Comparison of ENCODE assay signal across 21 mouse cellular contexts in genomic region chr1:57952509-57952908, GRCm38 (mm10). TPM values are rescaled to one million over a fixed set of nuclear protein-coding genes. Genes with fewer than 3 reads are reported as not detected.
DNase-seq lines count a peak whose midpoint lies in the region; ATAC-seq and TF ChIP-seq lines count a peak whose summit lies in the region.
"Had no signal": no experiment of that assay in that cellular context is flagged by ENCODE, and none has a peak within 500 bp of the region (broad histone marks: within the 10 kb centered on the region; RNA-seq: fewer than 3 reads in every experiment).

No protein-coding gene starts in this region.

- peak; percentile 61 for TF ChIP-seq EP300 in CH12.LX (IDR thresholded peaks at IDR 0.05; ENCODE audit: low read length)

- no peak for ATAC-seq in forebrain, embryonic 12.5 days (ENCODE audit: low FRiP score)
- ATAC-seq in forebrain, embryonic 16.5 days = no peak
- ATAC-seq in midbrain, embryonic 11.5 days (ENCODE audit: low FRiP score) = no peak
- ATAC-seq in midbrain, embryonic 16.5 days = no peak
- ATAC-seq: activated CD4-positive, CD25-positive, alpha-beta regulatory T cell, adult 4 months; CD4-positive, CD25-positive, alpha-beta regulatory T cell, adult 4 months; Patski had no signal

- dilution Hi-C loops in CH12.LX (cut with MboI; ENCODE audit: extremely low pct_ligation_motif_present, extremely low pct_unique_long_range_greater_than_20kb, low sequenced_read_pairs) = no loop called here

- peaks cover 26% of the 10 kb centered on the region; the same call in 1 of the 2 replicates for H3K4me1 ChIP-seq in forebrain, embryonic 12.5 days
- H3K4me1 ChIP-seq in forebrain, embryonic 16.5 days (replicated peaks; ENCODE audit: control insufficient read depth, insufficient read depth, low read length) = no peaks in the 10 kb centered on the region; the same call in 1 of the 2 replicates
- H3K4me1 ChIP-seq in midbrain, embryonic 11.5 days (ENCODE audit: control insufficient read depth, insufficient read depth, low read length) = no peaks in the 10 kb centered on the region
- H3K4me1 ChIP-seq in midbrain, embryonic 16.5 days (ENCODE audit: control insufficient read depth, insufficient read depth, low read length) = no peaks in the 10 kb centered on the region
- H3K4me1 ChIP-seq in CH12.LX (ENCODE audit: control insufficient read depth in 1 of 2, insufficient read depth in 2 of 2) = peaks cover 0 to 16% of the 10 kb centered on the region in 2 experiments; a peak in 3 of 4 replicates

- TF ChIP-seq CTCF in CH12.LX (conservative IDR thresholded peaks at IDR 0.05 in 1 of 2, IDR thresholded peaks at IDR 0.05 in 1 of 2; ENCODE audit: low read depth in 2 of 2, low read length in 2 of 2) = no peak

- TF ChIP-seq POLR2A in CH12.LX (IDR thresholded peaks at IDR 0.05; ENCODE audit: low read depth, low read length) = no peak

- H3K79me2 ChIP-seq in CH12.LX (replicated peaks; ENCODE audit: control insufficient read depth, extremely low read depth, insufficient read depth, poor library complexity, severe bottlenecking) = no peaks in the 10 kb centered on the region

- 0 out of 2 replicates have a peak overlapping the region, but pooled peaks have one; percentile 13 for H3K27ac ChIP-seq in forebrain, embryonic 12.5 days
- H3K27ac ChIP-seq in forebrain, embryonic 16.5 days (ENCODE audit: low read length) = no peak overlapping the region
- no peak overlapping the region for H3K27ac ChIP-seq in midbrain, embryonic 11.5 days (ENCODE audit: low read depth, low read length)
- H3K27ac ChIP-seq in midbrain, embryonic 16.5 days (ENCODE audit: low read length) = no peak overlapping the region
- no peak overlapping the region for H3K27ac ChIP-seq in CH12.LX (ENCODE audit: insufficient read depth, low read depth)

- no peak overlapping the region for H3K4me2 ChIP-seq in forebrain, embryonic 12.5 days
- no peak overlapping the region for H3K4me2 ChIP-seq in forebrain, embryonic 16.5 days (ENCODE audit: low read length)
- H3K4me2 ChIP-seq in midbrain, embryonic 11.5 days = no peak overlapping the region
- H3K4me2 ChIP-seq in midbrain, embryonic 16.5 days (ENCODE audit: low read length) = no peak overlapping the region
- H3K4me2 ChIP-seq in CH12.LX (ENCODE audit: insufficient read depth, low read depth, poor library complexity, severe bottlenecking) = no peak overlapping the region

- 94% methylated on average over 4 of the region's 4 CpGs for WGBS in forebrain, embryonic 12.5 days
- WGBS in forebrain, embryonic 16.5 days = 95% methylated on average over 4 of the region's 4 CpGs
- 95% methylated on average over 4 of the region's 4 CpGs for WGBS in midbrain, embryonic 11.5 days
- WGBS in midbrain, embryonic 16.5 days = 95% methylated on average over 4 of the region's 4 CpGs

- peak; percentile 51 for DNase-seq in midbrain, embryonic 11.5 days (ENCODE audit: low spot score, missing footprints)
- no peak for DNase-seq in CH12.LX (ENCODE audit: extremely low read depth)
- DNase-seq in cerebellum, adult 9-11 months = no peak
- DNase-seq: adrenal gland, adult 2 months; adrenal gland, adult 8-10 months; adrenal gland, postnatal 10 days; adrenal gland, postnatal 14 days; adrenal gland, postnatal 25 days; adrenal gland, postnatal 36 days; B cell, adult 2 months; cerebellum, adult 11 months; cerebellum, adult 11-12 months; cerebellum, adult 18-20 months; cerebellum, adult 2 months had no signal

- no peak overlapping the region for H3K9ac ChIP-seq in forebrain, embryonic 12.5 days
- no peak overlapping the region for H3K9ac ChIP-seq in forebrain, embryonic 16.5 days (replicated peaks; ENCODE audit: low read depth, low read length)
- no peak overlapping the region for H3K9ac ChIP-seq in midbrain, embryonic 11.5 days (ENCODE audit: low read length)
- no peak overlapping the region for H3K9ac ChIP-seq in midbrain, embryonic 16.5 days (ENCODE audit: low read depth, low read length)
- H3K9ac ChIP-seq in CH12.LX (ENCODE audit: insufficient read depth, low read depth) = no peak overlapping the region

- no peaks in the 10 kb centered on the region for H3K9me3 ChIP-seq in forebrain, embryonic 12.5 days
- no peaks in the 10 kb centered on the region for H3K9me3 ChIP-seq in forebrain, embryonic 16.5 days (ENCODE audit: control insufficient read depth, low read length)
- H3K9me3 ChIP-seq in midbrain, embryonic 11.5 days (ENCODE audit: control insufficient read depth, low read length) = no peaks in the 10 kb centered on the region
- no peaks in the 10 kb centered on the region for H3K9me3 ChIP-seq in midbrain, embryonic 16.5 days (replicated peaks; ENCODE audit: control insufficient read depth, low read length, poor library complexity, severe bottlenecking)
- no peaks in the 10 kb centered on the region for H3K9me3 ChIP-seq in CH12.LX (replicated peaks; ENCODE audit: low read length)
- H3K9me3 ChIP-seq: G1E had no signal

- no peaks in the 10 kb centered on the region for H3K27me3 ChIP-seq in forebrain, embryonic 12.5 days
- H3K27me3 ChIP-seq in forebrain, embryonic 16.5 days (replicated peaks; ENCODE audit: control insufficient read depth, insufficient read depth, low read length) = no peaks in the 10 kb centered on the region
- no peaks in the 10 kb centered on the region for H3K27me3 ChIP-seq in midbrain, embryonic 11.5 days (ENCODE audit: control insufficient read depth, insufficient read depth, low read length)
- no peaks in the 10 kb centered on the region for H3K27me3 ChIP-seq in midbrain, embryonic 16.5 days (ENCODE audit: control insufficient read depth, insufficient read depth, low read depth, low read length)
- no peaks in the 10 kb centered on the region for H3K27me3 ChIP-seq in CH12.LX (replicated peaks)
- H3K27me3 ChIP-seq: Patski had no signal

- H3K36me3 ChIP-seq in forebrain, embryonic 12.5 days (replicated peaks) = peaks cover 15% of the 10 kb centered on the region
- H3K36me3 ChIP-seq in forebrain, embryonic 16.5 days (ENCODE audit: control insufficient read depth, insufficient read depth) = no peaks in the 10 kb centered on the region
- H3K36me3 ChIP-seq in midbrain, embryonic 11.5 days (ENCODE audit: control insufficient read depth, insufficient read depth, low read length) = 0 out of 2 replicates have a peak, but pooled peaks cover 3% of the 10 kb centered on the region
- H3K36me3 ChIP-seq in midbrain, embryonic 16.5 days (ENCODE audit: control insufficient read depth, insufficient read depth, low read length) = peaks cover 13% of the 10 kb centered on the region
- H3K36me3 ChIP-seq in CH12.LX (replicated peaks in 1 of 2; ENCODE audit: control insufficient read depth in 1 of 2, insufficient read depth in 1 of 2, low read length in 1 of 2) = peaks cover 11 to 33% of the 10 kb centered on the region in 2 experiments

- in situ Hi-C loops in CH12.LX (cut with MboI; ENCODE audit: low pct_ligation_motif_present, low pct_unique_long_range_greater_than_20kb, low sequenced_read_pairs) = no loop called here

- H3K4me3 ChIP-seq in forebrain, embryonic 12.5 days (replicated peaks) = no peak overlapping the region
- no peak overlapping the region for H3K4me3 ChIP-seq in forebrain, embryonic 16.5 days (replicated peaks; ENCODE audit: low read length)
- no peak overlapping the region for H3K4me3 ChIP-seq in midbrain, embryonic 11.5 days (ENCODE audit: low read depth, low read length)
- H3K4me3 ChIP-seq in midbrain, embryonic 16.5 days (ENCODE audit: low read depth, low read length) = no peak overlapping the region
- H3K4me3 ChIP-seq in CH12.LX (replicated peaks in 1 of 3; ENCODE audit: low read depth in 2 of 3, low read length in 2 of 3, poor library complexity in 1 of 3) = no peak overlapping the region

- no peak for TF ChIP-seq RAD21 in CH12.LX (IDR thresholded peaks at IDR 0.05; ENCODE audit: low read depth, low read length)

TF ChIP-seq in CH12.LX, 34 proteins besides CTCF, POLR2A, EP300 and RAD21:
- peak; percentile 72 for TF ChIP-seq ETS1 (conservative IDR thresholded peaks at IDR 0.05; ENCODE audit: low read depth, low read length)
- no peak for TF ChIP-seq HCFC1 (IDR thresholded peaks at IDR 0.05; ENCODE audit: low read depth, low read length)
- TF ChIP-seq ZNF384 (IDR thresholded peaks at IDR 0.05; ENCODE audit: low read depth, low read length) = no peak
- no peak for TF ChIP-seq ZC3H11A (IDR thresholded peaks at IDR 0.05; ENCODE audit: low read depth, low read length)
- TF ChIP-seq JUN (IDR thresholded peaks at IDR 0.05; ENCODE audit: insufficient read depth, low read depth, low read length) = peak; percentile 43; the same call in 1 of the 2 replicates
- peak; percentile 42; the same call in 1 of the 2 replicates for TF ChIP-seq JUND (conservative IDR thresholded peaks at IDR 0.05; ENCODE audit: low read depth, low read length)

RNA-seq across cellular contexts. Expression of gene Sgo2a, which starts 43.3 kb away (rescaled TPM):
- 26.8 and 29.3 TPM in 2 replicates for polyA plus RNA-seq in forebrain, embryonic 12.5 days (2016; fragmentation: Nextera tagmentation; extraction: Ambion mirVana)
- polyA plus RNA-seq in forebrain, embryonic 16.5 days (2015; fragmentation: Nextera tagmentation; extraction: Ambion mirVana) = 7.8 and 9.4 TPM in 2 replicates
- polyA plus RNA-seq in midbrain, embryonic 11.5 days (2014; fragmentation: Nextera tagmentation; extraction: Ambion mirVana) = 30.3 and 30.5 TPM in 2 replicates
- 2.0 and 3.2 TPM in 2 replicates for polyA plus RNA-seq in midbrain, embryonic 16.5 days (2015; fragmentation: Nextera tagmentation; extraction: Ambion mirVana)
- total RNA-seq in CH12.LX (2012; rRNA removed) (14.4 and 15.1 TPM in 2 replicates), CH12.LX (2014; rRNA removed) (24.2 and 27.1 TPM in 2 replicates)
- polyA plus RNA-seq in CH12.LX (2012; ENCODE audit: insufficient read length, low read depth) = 14.6 and 15.1 TPM in 2 replicates
